Mouse (Mus musculus): ENCODE measurements around the gene Pusl1.

The Pusl1 gene

GRCm38 (mm10) chr4:155841651-155842270 is 49.8 kb downstream of the Pusl1 start:
- no peak for DNase-seq (ENCODE audit: low spot score)

GRCm38 (mm10) chr4:155841003-155841454 is 50.6 kb downstream of the Pusl1 start:
- DNase-seq (ENCODE audit: low spot score): peak; percentile 81

GRCm38 (mm10) chr4:155840076-155841002 is 51.2 kb downstream of the Pusl1 start:
- peak; percentile 29 for DNase-seq (ENCODE audit: low spot score)

DNA sequence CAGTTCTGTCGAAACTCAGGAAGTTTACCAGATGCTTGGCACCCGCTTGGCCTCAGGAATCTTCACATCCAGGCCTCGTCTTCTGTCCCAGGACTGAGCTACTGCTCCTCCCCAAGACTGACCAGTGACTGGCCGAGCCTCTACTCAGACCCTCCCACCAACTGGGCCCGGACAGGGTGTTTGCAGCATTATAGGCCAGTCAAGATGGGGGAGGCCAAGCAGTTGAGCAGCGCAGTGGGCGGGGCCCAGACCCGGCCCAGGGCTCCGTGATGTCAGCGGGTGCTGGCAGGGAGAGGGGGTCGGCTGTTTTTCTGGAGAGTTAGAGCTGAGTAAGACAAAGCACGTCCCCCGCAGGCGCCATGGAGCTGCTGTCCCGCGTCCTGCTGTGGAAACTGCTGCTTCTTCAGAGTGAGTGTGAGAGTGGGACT is 52.1 kb downstream of the Pusl1 start, which contains the start of gene Mxra8:
Gene Mxra8, plus strand, starts transcription at position 198 of the 428 bp plus-strand sequence.
- peak; percentile 91 for DNase-seq (ENCODE audit: low spot score)

DNA sequence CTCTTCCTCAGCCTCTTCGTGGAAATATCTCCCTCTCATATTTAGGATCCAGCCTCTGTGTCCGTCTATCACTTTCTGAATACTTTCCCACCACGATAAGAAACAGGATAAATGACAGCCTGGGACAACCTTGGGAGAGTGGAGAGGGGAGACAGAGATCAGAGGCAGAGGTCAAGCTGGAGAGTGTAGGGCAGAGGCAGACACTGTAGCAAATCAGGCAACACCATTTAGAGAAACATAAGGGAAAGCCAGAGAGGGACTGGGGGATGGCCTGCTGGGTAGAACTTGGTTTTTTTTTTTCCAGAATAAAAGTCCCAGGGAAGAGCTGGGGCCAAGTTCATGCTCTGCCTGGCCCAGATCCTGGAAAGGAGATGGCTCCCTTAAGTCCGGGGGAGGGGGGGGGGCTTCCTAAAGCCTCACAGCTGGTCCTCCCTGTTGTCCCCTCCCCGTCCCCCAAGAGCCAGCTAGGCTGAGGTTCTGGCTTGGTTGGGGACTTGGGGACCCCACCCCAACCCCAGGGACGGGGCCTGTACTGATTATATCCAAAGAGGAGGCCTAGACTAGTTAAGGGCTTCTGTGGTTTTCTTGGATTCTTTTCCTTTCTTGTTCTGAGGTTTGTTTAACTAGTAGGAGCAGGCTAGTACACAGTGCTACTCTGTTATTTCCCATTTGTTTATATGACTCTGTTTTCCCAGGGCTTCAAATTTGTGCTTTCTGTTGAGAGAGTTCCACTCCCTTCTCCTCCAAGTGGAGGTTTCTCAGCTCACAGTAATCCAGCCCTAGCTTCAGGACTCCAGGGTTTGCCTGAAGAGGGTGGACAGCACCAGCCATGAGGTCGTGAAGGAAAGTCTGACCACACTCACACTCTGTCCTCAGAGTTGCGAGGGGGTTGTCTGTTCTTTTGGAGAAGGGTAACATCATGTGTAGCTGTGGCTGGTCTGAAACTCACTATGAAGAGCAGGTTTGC is 53.1 kb downstream of the Pusl1 start:
- DNase-seq (ENCODE audit: low spot score): no peak
